Mouse (Mus musculus) embryo, embryonic 10.5 days (tissue): ENCODE results near the gene Krt36.

Experiments
- DNase-seq: peaks from one replicate; pipeline ENCODE4 v3.0.0-alpha.2; 2015; ENCODE audit warnings: low spot score

Krt36 gene

GRCm38 (mm10) chr11:100105576-100106122 lies at the start of gene Krt36:
TSS of gene Krt36 (minus strand) at chr11:100105626.
- no peak for DNase-seq

- no peak for DNase-seq
These were observed 43.3 kb upstream of the Krt36 start, which contains the start of gene Krt19 for GRCm38 (mm10) chr11:100148615-100149330. TSS of gene Krt19 (minus strand) at chr11:100148665.

- DNase-seq = no peak
These were observed 42.3 kb upstream of the Krt36 start for GRCm38 (mm10) chr11:100147566-100148353.

- no peak for DNase-seq
These were observed 40.6 kb upstream of the Krt36 start for GRCm38 (mm10) chr11:100145858-100146560.

GRCm38 (mm10) chr11:100145104-100145503 lies 39.7 kb upstream of the Krt36 start:
- DNase-seq = no peak

- no peak for DNase-seq
These were observed 35.5 kb upstream of the Krt36 start for GRCm38 (mm10) chr11:100140966-100141365.

GRCm38 (mm10) chr11:100139391-100139790 lies 34.0 kb upstream of the Krt36 start:
- no peak for DNase-seq

- no peak for DNase-seq
These were observed 33.4 kb upstream of the Krt36 start for GRCm38 (mm10) chr11:100138809-100139208.

GRCm38 (mm10) chr11:100137693-100138092 lies 32.3 kb upstream of the Krt36 start:
- DNase-seq = no peak

- no peak for DNase-seq
These were observed 31.1 kb upstream of the Krt36 start for GRCm38 (mm10) chr11:100136559-100136958.

- DNase-seq = no peak
These were observed 30.3 kb upstream of the Krt36 start, which contains the start of gene Krt15 for GRCm38 (mm10) chr11:100135731-100136130. TSS of gene Krt15 (minus strand) at chr11:100135928.

- no peak for DNase-seq
These were observed 19.5 kb upstream of the Krt36 start for GRCm38 (mm10) chr11:100124901-100125300.

- no peak for DNase-seq
These were observed 16.0 kb upstream of the Krt36 start, which contains the start of gene Krt13 for GRCm38 (mm10) chr11:100121466-100121865. TSS of gene Krt13 (minus strand) at chr11:100121566.

GRCm38 (mm10) chr11:100120331-100120730 lies 14.9 kb upstream of the Krt36 start:
- DNase-seq = no peak

- DNase-seq = no peak
These were observed 8.3 kb upstream of the Krt36 start for GRCm38 (mm10) chr11:100113742-100114029.

- DNase-seq = no peak
These were observed 7.7 kb upstream of the Krt36 start for GRCm38 (mm10) chr11:100112935-100113741.

- DNase-seq = no peak
These were observed 2.6 kb downstream of the Krt36 start for GRCm38 (mm10) chr11:100102693-100103429.

- no peak for DNase-seq
These were observed 5.0 kb downstream of the Krt36 start for GRCm38 (mm10) chr11:100100391-100100790.

GRCm38 (mm10) chr11:100097819-100098218 lies 7.6 kb downstream of the Krt36 start:
- DNase-seq = peak; percentile 26

- no peak for DNase-seq
These were observed 9.3 kb downstream of the Krt36 start, which contains the start of gene Krt35 for GRCm38 (mm10) chr11:100096141-100096540. TSS of gene Krt35 (minus strand) at chr11:100096241.
